Mouse (Mus musculus): ENCODE results near the gene Arrb1. TPM values are rescaled to one million over a fixed set of nuclear protein-coding genes. Genes with fewer than 3 reads are reported as not detected.
"Not testable (repeated sequence)": the region's sequence is repeated elsewhere in the genome, so short reads cannot be mapped to it uniquely, and the experiment has no call there.

Gene Arrb1
- total RNA-seq (2021), result 10 to 100 TPM; 22.3 to 25.3 TPM

GRCm38 (mm10) chr7:99534901-99535735 lies at the start of gene Arrb1:
Arrb1 (plus strand) TSS chr7:99535466.
- DNase-seq, result peak; percentile 83 to 87
- intact Hi-C loops (cut with DNase I), result loop anchor here (5.0 kb wide), 1 partner anchor 33 kb away; no protein-coding TSS in a partner anchor

GRCm38 (mm10) chr7:99489708-99490107 lies 45.6 kb upstream of the Arrb1 start:
- DNase-seq, result no peak
- intact Hi-C loops (cut with DNase I), result loop anchor here (10.0 kb wide), 1 partner anchor 485 kb away; no protein-coding TSS in a partner anchor

- no peak for DNase-seq
- intact Hi-C loops (cut with DNase I), result loop anchor here (5.0 kb wide), 1 partner anchor 298 kb away; no protein-coding TSS in a partner anchor
Observed at GRCm38 (mm10) chr7:99499128-99499527, 36.1 kb upstream of the Arrb1 start.

- intact Hi-C loops (cut with DNase I), result loop anchor here (1.0 to 5.0 kb wide), 4 partner anchors 37 to 377 kb away; partner anchors contain the start of gene Arrb1
- peak; percentile 81 to 88 for DNase-seq
Observed at GRCm38 (mm10) chr7:99500201-99500600, 35.1 kb upstream of the Arrb1 start.

DNA sequence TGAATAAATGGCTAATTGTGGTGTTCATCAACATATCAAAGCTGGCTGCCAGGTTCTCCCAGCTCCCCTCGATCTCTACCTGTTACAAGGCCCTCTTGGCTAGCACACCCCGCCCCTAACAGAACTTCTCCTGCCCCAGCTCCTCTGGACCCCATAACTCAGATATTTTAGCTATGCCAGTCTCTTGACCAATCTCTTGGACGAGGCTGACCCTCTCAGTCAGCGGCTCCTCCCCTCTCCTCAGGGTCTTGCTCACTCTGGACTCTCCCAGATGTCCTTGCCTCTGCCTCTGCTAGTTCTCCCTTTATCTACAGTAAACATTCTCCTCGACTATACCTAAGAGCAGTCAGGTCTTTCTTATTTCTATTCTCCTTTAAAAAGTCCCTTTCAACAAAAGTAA lies 34.6 kb upstream of the Arrb1 start:
- intact Hi-C loops (cut with DNase I), result loop anchor here (1.0 to 5.0 kb wide), 4 partner anchors 37 to 377 kb away; partner anchors contain the start of gene Arrb1
- DNase-seq, result no peak

DNA sequence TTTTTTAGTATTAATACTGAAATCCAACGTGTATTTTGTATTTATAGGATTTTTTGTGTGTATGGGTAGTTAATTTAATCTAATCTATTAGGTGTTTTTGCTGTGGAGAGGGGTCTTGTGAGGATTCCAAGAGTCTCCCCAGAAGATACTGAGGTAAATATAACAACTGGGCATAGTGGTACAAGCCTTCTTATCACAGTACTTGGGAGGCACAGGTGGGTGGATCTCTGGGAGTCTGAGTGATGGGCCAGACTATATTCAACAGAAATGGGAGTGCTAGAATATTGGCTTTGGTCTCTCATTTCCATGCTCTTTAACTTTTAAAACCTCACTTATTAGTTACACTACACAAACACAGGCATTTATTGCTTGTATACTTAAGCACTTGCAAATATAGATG lies 34.1 kb upstream of the Arrb1 start:
- DNase-seq, result no peak
- intact Hi-C loops (cut with DNase I), result loop anchor here (5.0 kb wide), 2 partner anchors 36 to 376 kb away; partner anchors contain the start of gene Arrb1

GRCm38 (mm10) chr7:99504556-99504955 lies 30.7 kb upstream of the Arrb1 start:
- intact Hi-C loops (cut with DNase I), result loop anchor here (5.0 kb wide), 2 partner anchors 33 to 373 kb away; partner anchors contain the start of gene Arrb1
- DNase-seq, result no peak

DNA sequence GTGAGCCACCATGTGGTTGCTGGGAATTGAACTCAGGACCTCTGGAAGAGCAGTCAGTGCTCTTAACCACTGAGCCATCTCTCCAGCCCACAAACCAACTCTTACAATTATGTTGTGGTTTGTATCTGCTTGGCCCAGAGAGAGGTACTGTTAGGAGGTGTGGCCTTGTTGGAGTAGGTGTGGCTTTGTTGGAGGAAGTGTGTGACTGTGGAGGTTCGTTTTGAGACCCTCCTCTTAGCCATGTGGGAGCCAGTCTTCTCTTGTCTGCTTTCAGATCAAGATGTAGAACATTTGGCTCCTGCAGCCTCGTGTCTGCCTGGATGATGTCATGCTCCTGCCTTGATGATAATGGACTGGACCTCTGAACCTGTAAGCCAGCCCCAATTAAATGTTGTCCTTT lies 27.1 kb upstream of the Arrb1 start:
- intact Hi-C loops (cut with DNase I); DNase-seq: not testable (repeated sequence)

DNA sequence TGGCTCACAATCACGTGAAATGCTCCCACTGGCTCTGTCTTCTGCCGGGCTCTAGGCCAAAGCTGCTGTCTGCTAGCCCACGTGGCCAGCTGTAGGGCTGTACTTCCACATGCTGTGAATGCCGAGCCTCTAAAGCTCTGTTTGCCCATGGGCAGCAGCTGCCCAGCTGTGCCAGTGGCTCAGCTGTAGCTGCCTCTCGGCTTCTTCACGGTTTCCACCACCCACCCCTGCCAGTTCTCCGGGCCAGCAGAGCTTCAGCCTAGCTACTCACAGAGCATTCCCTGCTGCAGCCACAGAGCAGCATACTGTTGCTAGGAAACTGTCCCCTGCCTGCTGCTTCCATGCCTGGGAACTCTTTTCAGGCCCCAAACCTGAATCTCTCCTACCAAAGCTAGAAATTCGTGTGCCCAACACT lies 25.2 kb upstream of the Arrb1 start:
- peak; percentile 57 to 60 for DNase-seq
- intact Hi-C loops (cut with DNase I), result no loop called here

GRCm38 (mm10) chr7:99516092-99516813 lies 19.0 kb upstream of the Arrb1 start:
- DNase-seq, result no peak
- intact Hi-C loops (cut with DNase I), result no loop called here

DNA sequence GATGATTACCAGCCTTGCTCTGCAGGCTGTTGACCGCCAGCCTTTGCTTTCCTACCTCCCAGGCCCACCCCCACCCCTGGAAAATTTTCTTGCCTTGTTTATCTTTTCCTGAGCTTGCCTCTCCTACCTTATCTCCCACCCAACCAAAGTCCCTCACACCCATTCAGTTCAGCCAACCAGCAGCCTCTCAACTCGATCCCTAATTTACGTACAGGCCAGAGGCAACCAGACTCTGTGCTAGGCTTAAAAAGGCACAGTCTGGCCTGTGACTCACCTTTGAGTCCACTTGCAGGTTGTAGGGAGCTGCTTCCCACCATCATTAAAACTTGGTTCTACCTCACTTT lies 18.5 kb upstream of the Arrb1 start:
- no peak for DNase-seq
- intact Hi-C loops (cut with DNase I), result no loop called here

- intact Hi-C loops (cut with DNase I), result no loop called here
Observed at GRCm38 (mm10) chr7:99518954-99519644, 16.2 kb upstream of the Arrb1 start.

GRCm38 (mm10) chr7:99523121-99523520 lies 12.1 kb upstream of the Arrb1 start:
- DNase-seq, result no peak
- intact Hi-C loops (cut with DNase I), result no loop called here

More at GRCm38 (mm10) chr7:99518954-99519644, 16.2 kb upstream of the Arrb1 start:
- DNase-seq, result no peak

DNA sequence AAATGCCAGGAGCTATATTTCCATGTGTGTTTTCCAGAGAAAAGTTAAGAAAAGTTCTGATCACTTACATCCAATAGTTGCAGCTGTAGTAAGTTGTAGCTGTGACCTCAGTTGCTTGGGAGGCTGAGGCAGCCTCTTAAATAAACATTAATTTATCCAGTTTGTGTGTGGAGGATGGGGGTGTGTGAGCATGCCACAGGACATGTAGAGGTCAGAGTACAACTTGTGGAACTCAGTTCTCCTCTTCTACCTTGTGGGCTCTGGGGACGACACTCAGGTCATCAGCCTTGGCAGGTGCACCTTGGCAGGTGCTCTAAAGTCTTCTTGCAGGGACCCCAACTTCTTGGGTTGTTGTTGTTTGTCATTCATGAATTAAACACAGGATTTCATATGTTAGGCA lies 11.4 kb upstream of the Arrb1 start:
- intact Hi-C loops (cut with DNase I), result no loop called here
- no peak for DNase-seq

DNA sequence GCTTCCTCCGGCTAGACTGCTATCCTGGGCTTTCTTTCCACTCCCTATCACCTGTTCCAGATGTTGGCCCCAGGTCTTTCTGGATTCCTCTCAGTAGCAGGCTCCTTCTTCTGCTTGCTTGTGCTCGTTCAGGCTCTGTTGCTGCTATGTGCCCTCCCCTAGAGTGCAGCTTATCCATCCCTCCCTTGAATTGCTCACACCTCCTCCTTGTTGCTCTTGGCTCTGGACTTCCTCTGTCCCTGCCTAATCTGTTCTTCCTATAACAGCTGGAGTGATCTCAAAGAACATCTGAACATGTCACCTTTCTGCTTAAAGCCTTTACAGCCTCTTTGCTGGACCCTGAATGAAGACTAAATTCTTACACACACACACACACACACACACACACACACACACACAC lies 6.7 kb upstream of the Arrb1 start:
- DNase-seq, result no peak
- intact Hi-C loops (cut with DNase I), result no loop called here

DNA sequence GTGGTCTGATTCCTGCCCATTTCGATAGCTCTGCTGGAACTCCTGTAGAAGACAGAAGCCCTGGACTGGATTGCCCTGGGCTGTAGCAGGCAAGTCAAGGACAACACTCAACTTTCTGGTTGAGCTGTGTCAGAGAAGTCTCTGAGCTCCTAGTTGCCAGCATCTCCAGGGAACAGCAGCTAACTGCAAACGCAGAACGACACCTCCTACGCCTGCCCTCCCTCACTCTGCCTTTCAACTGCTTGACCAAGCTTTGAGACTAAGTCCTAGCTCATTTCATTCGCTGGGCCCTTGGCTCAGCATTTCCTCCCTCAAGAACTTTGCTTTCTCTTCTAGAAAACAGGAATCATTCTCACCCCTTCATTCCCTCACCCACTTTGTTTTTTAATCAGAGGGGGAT lies 5.9 kb upstream of the Arrb1 start:
- intact Hi-C loops (cut with DNase I), result no loop called here
- no peak for DNase-seq

GRCm38 (mm10) chr7:99531408-99531970 lies 3.8 kb upstream of the Arrb1 start:
- intact Hi-C loops (cut with DNase I), result no loop called here

DNA sequence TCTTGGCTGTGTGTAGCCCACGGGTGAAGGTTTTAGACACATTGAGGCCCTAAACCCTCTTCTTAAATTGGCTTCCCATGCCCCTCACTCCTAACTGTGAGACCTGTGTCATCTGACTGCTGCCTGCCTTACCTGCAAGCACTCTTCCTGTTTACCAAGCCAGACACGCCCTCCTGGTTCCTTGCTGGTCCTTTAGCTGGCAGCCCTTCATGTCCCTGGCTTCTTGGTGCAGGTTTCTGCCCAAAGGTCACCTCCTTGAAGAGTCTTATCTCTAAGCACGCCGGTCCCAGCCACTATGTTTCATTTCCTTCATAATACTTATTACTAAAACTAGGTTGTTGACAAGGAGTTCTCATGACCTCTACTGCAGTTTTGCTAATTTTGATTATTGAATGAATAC lies 2.7 kb upstream of the Arrb1 start:
- DNase-seq, result no peak
- intact Hi-C loops (cut with DNase I), result no loop called here

More at GRCm38 (mm10) chr7:99531408-99531970, 3.8 kb upstream of the Arrb1 start:
- DNase-seq, result no peak

DNA sequence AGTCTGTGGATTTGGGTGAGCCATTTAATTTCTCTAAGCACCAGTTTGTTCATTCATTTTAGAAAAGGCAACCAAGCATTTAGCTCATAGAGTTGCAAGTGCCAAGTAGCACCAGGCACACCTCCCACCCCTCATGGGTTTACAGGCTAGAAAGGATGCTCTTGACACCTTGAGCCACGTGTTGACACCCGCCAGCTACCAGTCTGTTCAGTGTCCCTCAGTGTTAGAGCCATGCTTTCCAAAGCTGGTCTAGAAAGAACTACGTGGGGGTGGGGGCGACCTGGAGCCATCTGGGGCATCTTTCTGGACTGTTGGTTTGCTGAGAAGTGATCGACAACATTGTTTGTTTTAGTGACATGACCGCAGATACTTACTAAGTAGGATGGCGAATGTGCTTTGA lies 1.7 kb upstream of the Arrb1 start:
- intact Hi-C loops (cut with DNase I), result no loop called here
- no peak for DNase-seq

DNA sequence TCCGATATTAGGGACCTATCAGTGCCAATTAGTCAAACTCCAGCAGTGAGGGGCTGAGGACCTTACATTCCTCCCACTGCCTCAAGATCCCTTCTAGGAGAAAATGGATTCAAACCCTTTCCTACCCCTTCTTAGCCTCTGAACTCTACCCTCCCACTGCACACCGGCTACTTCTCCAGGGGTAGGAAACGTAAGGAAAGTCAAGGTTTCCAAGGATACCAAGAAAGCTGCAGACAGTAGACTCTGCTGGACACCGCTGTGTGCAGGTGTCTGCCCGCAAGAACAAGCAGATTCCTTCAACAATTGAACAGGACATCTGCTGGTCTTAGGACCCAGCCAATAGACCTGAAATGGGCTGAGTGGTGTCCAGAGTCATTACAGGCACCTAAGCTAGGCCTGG lies 765 bp upstream of the Arrb1 start:
- intact Hi-C loops (cut with DNase I), result no loop called here
- no peak for DNase-seq

All from heart, postnatal 36 days (tissue).